Mouse (Mus musculus): ENCODE measurements at regions not wholly inside any gene's neighbourhood (a gene's known extent, or its start where the extent isn't known, plus 50 kb on each side); places are given as distances from the start of the nearest gene placed in this dataset.

DNA sequence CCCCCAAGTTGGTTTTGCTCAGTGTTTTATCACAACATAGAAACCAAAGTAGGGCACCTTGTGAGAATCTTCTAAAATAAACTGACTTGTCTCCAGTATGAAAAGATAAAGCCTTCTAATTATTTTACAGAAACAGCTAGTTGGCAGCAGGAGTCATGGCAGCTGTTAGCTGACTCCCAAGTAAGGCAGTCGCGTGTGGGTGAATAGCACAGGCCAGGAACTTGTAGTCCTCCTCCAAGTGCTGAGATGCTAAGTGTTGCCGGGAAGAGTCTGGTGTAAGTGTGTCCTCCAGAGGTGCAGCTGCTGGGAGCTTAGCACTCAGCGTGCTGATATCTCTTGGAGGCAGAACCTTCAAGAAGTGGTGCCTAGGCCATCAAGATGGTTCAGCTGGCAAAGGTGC, 75.0 kb upstream of the Galnt15 start:
- TF ChIP-seq GATA1 (IDR thresholded peaks at IDR 0.05; ENCODE audit: borderline replicate concordance, low read length): no peak
- TF ChIP-seq FLI1 (IDR thresholded peaks at IDR 0.05; ENCODE audit: low read length): no peak
